Mouse (Mus musculus) gastrocnemius, postnatal 36 days (tissue): ENCODE measurements around the gene Pxt1. TPM values are rescaled to one million over a fixed set of nuclear protein-coding genes. Genes with fewer than 3 reads are reported as not detected.
"Not testable (repeated sequence)": the region's sequence is repeated elsewhere in the genome, so short reads cannot be mapped to it uniquely, and the experiment has no call there.

Experiments used
- DNase-seq, 2 experiments: peaks; one replicate each; pipeline ENCODE4 v3.0.0; 2022
- intact Hi-C: fragments of 180-260 bp; cut with DNase I; formaldehyde crosslinking; loops from one replicate; pipeline ENCODE4 v1.15.1; 2025
- long read RNA-seq, 2 experiments: library from polyadenylated mRNA; stranded (forward); transcript quantifications; one replicate each; pipeline ENCODE4 v2.0.0; 2021
- total RNA-seq, 2 experiments: library from RNA; stranded (reverse); gene quantifications; 2 replicates each; pipeline ENCODE4 v1.2.3; 2021

The Pxt1 gene
- not detected for total RNA-seq
- long read RNA-seq, experiment 1, result 0 reads
- long read RNA-seq, experiment 2, result 0 reads

- DNase-seq, result no peak
- intact Hi-C loops, result no loop called here
Measured at GRCm38 (mm10) chr17:28943740-28944139, at the start of gene Pxt1. TSS of gene Pxt1 (minus strand) at chr17:28943840.

- intact Hi-C loops, DNase-seq: not testable (repeated sequence)
Measured at GRCm38 (mm10) chr17:28993004-28993403, 49.4 kb upstream of the Pxt1 start.

- no peak for DNase-seq
- intact Hi-C loops, result no loop called here
Measured at GRCm38 (mm10) chr17:28992105-28992504, 48.5 kb upstream of the Pxt1 start.

- intact Hi-C loops, result no loop called here
- no peak for DNase-seq
Measured at GRCm38 (mm10) chr17:28991286-28991685, 47.6 kb upstream of the Pxt1 start.

GRCm38 (mm10) chr17:28990060-28990459 is 46.4 kb upstream of the Pxt1 start:
- intact Hi-C loops, result no loop called here
- no peak for DNase-seq

GRCm38 (mm10) chr17:28988996-28989395 is 45.4 kb upstream of the Pxt1 start:
- intact Hi-C loops, result loop anchor here (5.0 kb wide), 1 partner anchor 33 kb away; no protein-coding TSS in a partner anchor
- DNase-seq, result no peak

GRCm38 (mm10) chr17:28988291-28988690 is 44.7 kb upstream of the Pxt1 start:
- intact Hi-C loops, result loop anchor here (5.0 kb wide), 1 partner anchor 34 kb away; no protein-coding TSS in a partner anchor

GRCm38 (mm10) chr17:28987713-28988112 is 44.1 kb upstream of the Pxt1 start:
- no peak for DNase-seq
- intact Hi-C loops, result loop anchor here (5.0 kb wide), 1 partner anchor 35 kb away; no protein-coding TSS in a partner anchor

More at GRCm38 (mm10) chr17:28988291-28988690, 44.7 kb upstream of the Pxt1 start:
- no peak for DNase-seq

- intact Hi-C loops, result loop anchor here (5.0 kb wide), 1 partner anchor 35 kb away; no protein-coding TSS in a partner anchor
- no peak for DNase-seq
Measured at GRCm38 (mm10) chr17:28986833-28987232, 43.2 kb upstream of the Pxt1 start.

GRCm38 (mm10) chr17:28984724-28985420 is 41.2 kb upstream of the Pxt1 start:
- intact Hi-C loops, result loop anchor here (5.0 kb wide), 1 partner anchor 37 kb away; no protein-coding TSS in a partner anchor
- DNase-seq, result no peak

GRCm38 (mm10) chr17:28982591-28982990 is 39.0 kb upstream of the Pxt1 start:
- intact Hi-C loops, result no loop called here
- DNase-seq, result no peak

GRCm38 (mm10) chr17:28981081-28981480 is 37.4 kb upstream of the Pxt1 start:
- intact Hi-C loops, result no loop called here
- no peak for DNase-seq

- no peak for DNase-seq
- intact Hi-C loops, result no loop called here
Measured at GRCm38 (mm10) chr17:28979091-28979490, 35.5 kb upstream of the Pxt1 start.

GRCm38 (mm10) chr17:28970122-28970521 is 26.5 kb upstream of the Pxt1 start:
- intact Hi-C loops, result no loop called here

GRCm38 (mm10) chr17:28967021-28967610 is 23.5 kb upstream of the Pxt1 start:
- intact Hi-C loops, result no loop called here
- no peak for DNase-seq

More at GRCm38 (mm10) chr17:28970122-28970521, 26.5 kb upstream of the Pxt1 start:
- DNase-seq, result no peak

GRCm38 (mm10) chr17:28961596-28961995 is 18.0 kb upstream of the Pxt1 start:
- DNase-seq, result no peak
- intact Hi-C loops, result no loop called here

- intact Hi-C loops, result no loop called here
- no peak for DNase-seq
Measured at GRCm38 (mm10) chr17:28960597-28960996, 17.0 kb upstream of the Pxt1 start.

GRCm38 (mm10) chr17:28954416-28954815 is 10.8 kb upstream of the Pxt1 start:
- DNase-seq, result no peak
- intact Hi-C loops, result no loop called here

- intact Hi-C loops, result no loop called here
- DNase-seq, result no peak
Measured at GRCm38 (mm10) chr17:28953251-28953650, 9.6 kb upstream of the Pxt1 start.

- intact Hi-C loops, result no loop called here
- peak; percentile 90 to 95 for DNase-seq
Measured at GRCm38 (mm10) chr17:28951831-28952799, 8.5 kb upstream of the Pxt1 start, which contains the start of gene Kctd20. TSS of gene Kctd20 (plus strand) at chr17:28951950.
